Mouse (Mus musculus) forebrain, embryonic 12.5 days (tissue): ENCODE results near the gene Fsd1l. TPM values are rescaled to one million over a fixed set of nuclear protein-coding genes. Genes with fewer than 3 reads are reported as not detected.

Experiments
- polyA plus RNA-seq: library from polyadenylated mRNA; unstranded; fragments of >200 nt; fragmentation: Nextera tagmentation; extraction: Ambion mirVana; gene quantifications from 2 replicates; pipeline ENCODE4 v1.2.1, GENCODE M21; 2016

Fsd1l gene
- polyA plus RNA-seq, 1 experiment from 2014 or later = 52.2 TPM

Other genes with a start within 250 kb of the Fsd1l start
- gene Slc44a1, start 191.1 kb upstream of the Fsd1l start, polyA plus RNA-seq = 18.0 and 19.1 TPM in 2 replicates
- 21.8 and 22.7 TPM in 2 replicates for gene Fktn, start 82.5 kb downstream of the Fsd1l start, polyA plus RNA-seq
- gene Tal2, start 148.2 kb downstream of the Fsd1l start, polyA plus RNA-seq = 3.1 and 5.3 TPM in 2 replicates
- 7.7 and 8.1 TPM in 2 replicates for gene Tmem38b, start 194.6 kb downstream of the Fsd1l start, polyA plus RNA-seq